In the genomic region with DNA sequence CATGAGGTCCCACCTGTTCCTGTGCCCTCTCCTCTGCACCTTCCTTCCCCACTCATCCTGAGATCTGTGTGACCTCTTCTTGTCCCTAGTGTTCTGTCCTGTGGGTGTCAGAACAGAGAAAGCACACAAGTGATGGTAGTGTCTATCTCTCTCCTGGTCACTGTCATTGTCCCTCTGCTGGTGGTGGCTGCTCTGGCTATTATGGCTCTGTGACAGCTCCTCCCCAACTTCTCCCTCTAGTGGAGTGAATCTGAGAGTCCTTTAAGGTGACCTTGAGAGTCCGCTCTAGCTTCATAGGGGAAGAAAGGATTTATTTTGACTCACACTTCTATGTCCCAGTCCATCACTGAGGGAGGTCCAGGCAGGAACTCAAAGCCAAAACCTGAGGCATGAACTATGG, we compare ENCODE assay signal across 14 mouse cellular contexts.
A peak's percentile ranks its signal among the peaks of the same experiment; 100 is the strongest.
DNase-seq lines count a peak whose midpoint lies in the region; ATAC-seq lines count a peak whose summit lies in the region.
"Had no signal": no experiment of that assay in that cellular context is flagged by ENCODE, and none has a peak within 500 bp of the region (broad histone marks: within the 10 kb centered on the region; RNA-seq: fewer than 3 reads in every experiment).

No protein-coding gene starts in this region.

- no peaks in the 10 kb centered on the region for H3K9me3 ChIP-seq in kidney, embryonic 14.5 days (ENCODE audit: control insufficient read depth, low read length)
- H3K9me3 ChIP-seq: embryonic facial prominence, embryonic 15.5 days; midbrain, embryonic 13.5 days had no signal

- 92% methylated on average over 1 of the region's 1 CpGs for WGBS in kidney, embryonic 14.5 days

- H3K4me2 ChIP-seq in kidney, embryonic 14.5 days (replicated peaks; ENCODE audit: low read depth, low read length): no peak overlapping the region
- H3K4me2 ChIP-seq: embryonic facial prominence, embryonic 15.5 days; midbrain, embryonic 13.5 days had no signal

- no peak overlapping the region for H3K27ac ChIP-seq in kidney, embryonic 14.5 days (ENCODE audit: low read depth, low read length)
- H3K27ac ChIP-seq: embryonic facial prominence, embryonic 15.5 days; midbrain, embryonic 13.5 days had no signal

- no peak overlapping the region for H3K4me3 ChIP-seq in kidney, embryonic 14.5 days (ENCODE audit: low read length)
- H3K4me3 ChIP-seq: embryonic facial prominence, embryonic 15.5 days; midbrain, embryonic 13.5 days had no signal

- no peak overlapping the region for H3K9ac ChIP-seq in kidney, embryonic 14.5 days (ENCODE audit: low read depth, low read length)
- H3K9ac ChIP-seq: embryonic facial prominence, embryonic 15.5 days; midbrain, embryonic 13.5 days had no signal

- 0 out of 2 replicates have a peak, but pooled peaks have one; percentile 9 for ATAC-seq in kidney, embryonic 14.5 days (ENCODE audit: low FRiP score, low TSS enrichment)
- ATAC-seq in common myeloid progenitor, adult 5-6 weeks (replicated peaks; ENCODE audit: low read depth, poor library complexity, severe bottlenecking): 0 out of 2 replicates have a peak, but pooled peaks have one; percentile 32

- DNase-seq in embryo, embryonic 10.5 days (ENCODE audit: low spot score): peak; percentile 32
- no peak for DNase-seq in embryo, embryonic 9.5 days (ENCODE audit: extremely low spot score)
- DNase-seq in kidney, postnatal 36 days: no peak
- peak; percentile 50 for DNase-seq in 3T3-L1 (ENCODE audit: low read depth, low spot score)
- no peak for DNase-seq in layer of hippocampus, adult 11-12 months (ENCODE audit: low spot score)
- DNase-seq in adrenal gland, postnatal 25 days: no peak
- DNase-seq: cerebellum, postnatal 14 days; kidney, adult 2 months; lung, postnatal 14 days; thymus, adult 18-20 months had no signal

- no peaks in the 10 kb centered on the region for H3K4me1 ChIP-seq in kidney, embryonic 14.5 days (ENCODE audit: control insufficient read depth, insufficient read depth, low read length)

- H3K27me3 ChIP-seq in kidney, embryonic 14.5 days (ENCODE audit: control insufficient read depth, insufficient read depth, low read length): no peaks in the 10 kb centered on the region
- H3K27me3 ChIP-seq: embryonic facial prominence, embryonic 15.5 days; midbrain, embryonic 13.5 days had no signal

- H3K36me3 ChIP-seq in kidney, embryonic 14.5 days (ENCODE audit: control insufficient read depth, insufficient read depth, low read length): no peaks in the 10 kb centered on the region
- H3K36me3 ChIP-seq: embryonic facial prominence, embryonic 15.5 days; midbrain, embryonic 13.5 days had no signal

Comparison
In these comparisons a context has a peak if more than half of its experiments do, and no peak if none do; other contexts are left out.
1. DNase-seq: peak in embryo, embryonic 10.5 days (single experiment) and 3T3-L1 (single experiment); none in embryo, embryonic 9.5 days (single experiment), kidney, postnatal 36 days (0 of 2), layer of hippocampus, adult 11-12 months (single experiment) and adrenal gland, postnatal 25 days (single experiment).